Mouse (Mus musculus): Measurements from ENCODE around the gene N4bp2l2. TPM values are rescaled to one million over a fixed set of nuclear protein-coding genes. Genes with fewer than 3 reads are reported as not detected.
"Not testable (repeated sequence)": the region's sequence is repeated elsewhere in the genome, so short reads cannot be mapped to it uniquely, and the experiment has no call there.

N4bp2l2 gene
- polyA plus RNA-seq, 1 experiment from 2014 or later: 41.5 TPM

- Histone ChIP-seq H3K9me3 (no peaks in the 10 kb centered on the region), H3K27me3 (replicated peaks) (no peaks in the 10 kb centered on the region), H3K27ac (no peak overlapping the region), H3K9ac (no peak overlapping the region), H3K4me1 (peaks cover 6% of the 10 kb centered on the region; the same call in 1 of the 2 replicates), H3K4me3 (replicated peaks) (no peak overlapping the region), H3K4me2 (no peak overlapping the region), H3K36me3 (no peaks in the 10 kb centered on the region)
- no peak for ATAC-seq (ENCODE audit: insufficient read depth, low FRiP score, low read depth)
- WGBS: 91% methylated on average over 7 of the region's 7 CpGs
Observed at GRCm38 (mm10) chr5:150672343-150672742, 6.4 kb upstream of the N4bp2l2 start.

GRCm38 (mm10) chr5:150668731-150669130, 2.7 kb upstream of the N4bp2l2 start:
- WGBS: 66% methylated on average over 4 of the region's 4 CpGs
- H3K4me1 ChIP-seq: peaks cover 3% of the 10 kb centered on the region; the same call in 1 of the 2 replicates
- no peak overlapping the region for H3K9ac ChIP-seq
- no peaks in the 10 kb centered on the region for H3K36me3 ChIP-seq
- no peaks in the 10 kb centered on the region for H3K27me3 ChIP-seq (replicated peaks)
- H3K9me3 ChIP-seq: no peaks in the 10 kb centered on the region
- H3K27ac ChIP-seq: no peak overlapping the region
- no peak overlapping the region for H3K4me3 ChIP-seq (replicated peaks)
- no peak for ATAC-seq (ENCODE audit: insufficient read depth, low FRiP score, low read depth)
- H3K4me2 ChIP-seq: no peak overlapping the region

- Histone ChIP-seq H3K4me3 (replicated peaks) (peak overlapping the region; percentile 93), H3K4me2 (peak overlapping the region; percentile 66), H3K4me1 (peaks cover 5% of the 10 kb centered on the region; the same call in 1 of the 2 replicates), H3K27ac (peak overlapping the region; percentile 97), H3K9me3 (no peaks in the 10 kb centered on the region), H3K9ac (peak overlapping the region; percentile 77), H3K27me3 (replicated peaks) (no peaks in the 10 kb centered on the region), H3K36me3 (no peaks in the 10 kb centered on the region)
- ATAC-seq (ENCODE audit: insufficient read depth, low FRiP score, low read depth): peak; percentile 100
- under 1% methylated on average over 52 of the region's 52 CpGs for WGBS
Observed at GRCm38 (mm10) chr5:150665132-150665954, 640 bp downstream of the N4bp2l2 start.

GRCm38 (mm10) chr5:150664794-150665131, 1.2 kb downstream of the N4bp2l2 start:
- Histone ChIP-seq H3K4me3 (replicated peaks) (peak overlapping the region; percentile 93), H3K27ac (peak overlapping the region; percentile 97), H3K4me2 (peak overlapping the region; percentile 66), H3K4me1 (peaks cover 5% of the 10 kb centered on the region; the same call in 1 of the 2 replicates), H3K27me3 (replicated peaks) (no peaks in the 10 kb centered on the region), H3K36me3 (no peaks in the 10 kb centered on the region), H3K9ac (peak overlapping the region; percentile 77), H3K9me3 (no peaks in the 10 kb centered on the region)
- ATAC-seq (ENCODE audit: insufficient read depth, low FRiP score, low read depth): no peak; the same call in 1 of the 2 replicates
- WGBS: under 1% methylated on average over 10 of the region's 10 CpGs

GRCm38 (mm10) chr5:150663926-150664325, 2.1 kb downstream of the N4bp2l2 start:
- H3K9ac ChIP-seq; H3K27ac ChIP-seq; H3K36me3 ChIP-seq; H3K27me3 ChIP-seq (replicated peaks); H3K4me3 ChIP-seq (replicated peaks); ATAC-seq (ENCODE audit: insufficient read depth, low FRiP score, low read depth); H3K9me3 ChIP-seq; H3K4me1 ChIP-seq: not testable (repeated sequence)
- 51% methylated on average over 7 of the region's 7 CpGs for WGBS
- peak overlapping the region; percentile 27; the same call in 1 of the 2 replicates for H3K4me2 ChIP-seq

GRCm38 (mm10) chr5:150660296-150660695, 5.7 kb downstream of the N4bp2l2 start:
- H3K27ac ChIP-seq; H3K9ac ChIP-seq; H3K36me3 ChIP-seq; H3K4me2 ChIP-seq; H3K27me3 ChIP-seq (replicated peaks); H3K4me3 ChIP-seq (replicated peaks); H3K9me3 ChIP-seq; ATAC-seq (ENCODE audit: insufficient read depth, low FRiP score, low read depth); H3K4me1 ChIP-seq: not testable (repeated sequence)
- 93% methylated on average over 3 of the region's 3 CpGs for WGBS

- not testable (repeated sequence) for H3K4me1 ChIP-seq; H3K36me3 ChIP-seq; H3K9ac ChIP-seq; H3K4me3 ChIP-seq (replicated peaks); H3K9me3 ChIP-seq; ATAC-seq (ENCODE audit: insufficient read depth, low FRiP score, low read depth); H3K4me2 ChIP-seq; H3K27me3 ChIP-seq (replicated peaks); H3K27ac ChIP-seq
- WGBS: 84% methylated on average over 6 of the region's 6 CpGs
Observed at GRCm38 (mm10) chr5:150659425-150659824, 6.6 kb downstream of the N4bp2l2 start.

GRCm38 (mm10) chr5:150654548-150654947, 11.4 kb downstream of the N4bp2l2 start:
- ATAC-seq (ENCODE audit: insufficient read depth, low FRiP score, low read depth): no peak
- no peak overlapping the region for H3K4me2 ChIP-seq

GRCm38 (mm10) chr5:150652578-150652977, 13.4 kb downstream of the N4bp2l2 start:
- Histone ChIP-seq H3K27me3 (replicated peaks) (no peaks in the 10 kb centered on the region), H3K9ac (no peak overlapping the region), H3K4me3 (replicated peaks) (no peak overlapping the region), H3K27ac (no peak overlapping the region), H3K36me3 (0 out of 2 replicates have a peak, but pooled peaks cover 11% of the 10 kb centered on the region), H3K4me1 (0 out of 2 replicates have a peak, but pooled peaks cover under 1% of the 10 kb centered on the region), H3K9me3 (no peaks in the 10 kb centered on the region), H3K4me2 (no peak overlapping the region)
- ATAC-seq (ENCODE audit: insufficient read depth, low FRiP score, low read depth): no peak
- 89% methylated on average over 2 of the region's 2 CpGs for WGBS

More at GRCm38 (mm10) chr5:150654548-150654947, 11.4 kb downstream of the N4bp2l2 start:
- Histone ChIP-seq H3K9me3 (no peaks in the 10 kb centered on the region), H3K36me3 (0 out of 2 replicates have a peak, but pooled peaks cover 2% of the 10 kb centered on the region), H3K4me1 (0 out of 2 replicates have a peak, but pooled peaks cover 5% of the 10 kb centered on the region), H3K4me3 (replicated peaks) (no peak overlapping the region), H3K27me3 (replicated peaks) (no peaks in the 10 kb centered on the region), H3K9ac (no peak overlapping the region), H3K27ac (no peak overlapping the region)

GRCm38 (mm10) chr5:150644926-150645325, 21.1 kb downstream of the N4bp2l2 start:
- H3K9me3 ChIP-seq: no peaks in the 10 kb centered on the region
- H3K4me2 ChIP-seq: no peak overlapping the region
- H3K27ac ChIP-seq: no peak overlapping the region
- H3K4me3 ChIP-seq (replicated peaks): no peak overlapping the region
- H3K36me3 ChIP-seq: peaks cover 16% of the 10 kb centered on the region; the same call in 1 of the 2 replicates
- no peaks in the 10 kb centered on the region for H3K27me3 ChIP-seq (replicated peaks)
- H3K4me1 ChIP-seq: no peaks in the 10 kb centered on the region
- ATAC-seq (ENCODE audit: insufficient read depth, low FRiP score, low read depth): no peak
- 89% methylated on average over 4 of the region's 4 CpGs for WGBS
- no peak overlapping the region for H3K9ac ChIP-seq

- H3K4me1 ChIP-seq; H3K36me3 ChIP-seq; H3K4me2 ChIP-seq; H3K9ac ChIP-seq; H3K27me3 ChIP-seq (replicated peaks); H3K27ac ChIP-seq; ATAC-seq (ENCODE audit: insufficient read depth, low FRiP score, low read depth); H3K4me3 ChIP-seq (replicated peaks); H3K9me3 ChIP-seq: not testable (repeated sequence)
- 95% methylated on average over 4 of the region's 4 CpGs for WGBS
Observed at GRCm38 (mm10) chr5:150643390-150643789, 22.6 kb downstream of the N4bp2l2 start.

- peak; percentile 83; the same call in 1 of the 2 replicates for ATAC-seq (ENCODE audit: insufficient read depth, low FRiP score, low read depth)
Observed at GRCm38 (mm10) chr5:150641440-150641839, 24.5 kb downstream of the N4bp2l2 start.

More at GRCm38 (mm10) chr5:150641440-150641839, 24.5 kb downstream of the N4bp2l2 start:
- Histone ChIP-seq H3K4me2 (no peak overlapping the region), H3K27me3 (replicated peaks) (no peaks in the 10 kb centered on the region), H3K4me3 (replicated peaks) (no peak overlapping the region), H3K27ac (no peak overlapping the region), H3K4me1 (no peaks in the 10 kb centered on the region), H3K9me3 (no peaks in the 10 kb centered on the region), H3K9ac (no peak overlapping the region), H3K36me3 (peaks cover 8% of the 10 kb centered on the region)
- WGBS: 78% methylated on average over 3 of the region's 3 CpGs
